Mouse (Mus musculus) layer of hippocampus, postnatal 14 days (tissue): ENCODE measurements around the gene Wiz. TPM values are rescaled to one million over a fixed set of nuclear protein-coding genes. Genes with fewer than 3 reads are reported as not detected.

Experiments
- microRNA-seq, 2 experiments: library from miRNA; unstranded; fragments of <30 nt; microRNA quantifications; one replicate each; pipeline ENCODE4 v1.2.0; 2021
- total RNA-seq, 2 experiments: library from RNA; stranded (reverse); gene quantifications; 2 replicates each; pipeline ENCODE4 v1.2.3; 2021

Wiz gene
- total RNA-seq, 2 experiments from 2014 or later, result 66.8 to 74.7 TPM

Small RNA genes lying within 50 kb of the gene (microRNA-seq; reads per million reads assigned to microRNA genes)
- gene Gm22201, result 0 to 0.57 reads per million in 2 experiments

Other genes starting within 250 kb of the Wiz start
- 10 to 100 TPM; 15.3 to 15.9 TPM for gene Notch3, start 222.6 kb downstream of the Wiz start, total RNA-seq
- gene Ephx3, start 199.9 kb downstream of the Wiz start, total RNA-seq, result under 1 TPM; 0.25 to 0.26 TPM
- 100 to 1,000 TPM; 118 to 125 TPM for gene Brd4, start 104.7 kb downstream of the Wiz start, total RNA-seq
- gene Akap8, start 68.2 kb downstream of the Wiz start, total RNA-seq, result 10 to 100 TPM; 83.8 to 86.1 TPM
- gene Akap8l, start 38.8 kb downstream of the Wiz start, total RNA-seq, result 100 to 1,000 TPM; 134 to 157 TPM
- gene Rasal3, start 14.1 kb upstream of the Wiz start, total RNA-seq, result 1 to 10 TPM; 2.6 to 3.1 TPM
- not detected for gene Pglyrp2, start 34.7 kb upstream of the Wiz start, total RNA-seq
- gene Cyp4f39, start 63.3 kb upstream of the Wiz start, total RNA-seq, result not detected
- 1 to 10 TPM; 3.9 to 6.5 TPM for gene Cyp4f17, start 116.6 kb upstream of the Wiz start, total RNA-seq
- 1 to 10 TPM; 6.0 to 7.7 TPM for gene Cyp4f16, start 147.1 kb upstream of the Wiz start, total RNA-seq
- not detected for gene Cyp4f37, start 231.9 kb upstream of the Wiz start, total RNA-seq